25 mouse cellular contexts compared by ENCODE assay signal in the genomic region with DNA sequence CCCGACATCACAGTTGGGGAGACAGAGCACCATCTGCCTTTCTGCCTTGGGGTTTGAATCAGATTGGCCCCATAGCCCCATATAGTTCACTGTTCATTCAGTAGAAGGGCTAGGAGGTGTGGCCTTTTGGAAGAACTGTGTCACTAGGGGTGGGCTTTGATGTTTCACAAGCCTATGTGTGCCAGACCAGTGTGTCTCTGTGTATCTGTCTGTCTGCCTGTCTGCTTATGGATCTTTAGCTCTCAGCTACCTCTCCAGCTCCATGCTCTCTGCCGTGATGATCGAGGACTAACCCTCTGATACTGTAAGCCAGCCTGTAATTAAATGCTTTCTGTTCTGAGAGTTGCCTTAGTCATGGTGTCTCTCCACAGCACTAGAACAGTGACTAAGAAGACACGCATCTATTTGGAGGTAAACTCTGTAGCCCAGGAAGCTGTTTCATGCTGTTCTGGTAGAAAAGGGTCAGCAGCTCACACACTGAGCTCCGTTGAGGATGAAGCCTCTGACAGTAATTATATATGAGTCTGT. TPM values are rescaled to one million over a fixed set of nuclear protein-coding genes. Genes with fewer than 3 reads are reported as not detected.
DNase-seq lines count a peak whose midpoint lies in the region; ATAC-seq and TF ChIP-seq lines count a peak whose summit lies in the region.
"Had no signal": no experiment of that assay in that cellular context is flagged by ENCODE, and none has a peak within 500 bp of the region (broad histone marks: within the 10 kb centered on the region; RNA-seq: fewer than 3 reads in every experiment).

No protein-coding gene starts in this region.

- 0 out of 2 replicates have a peak, but pooled peaks have one; percentile 10 for ATAC-seq in stomach, embryonic 15.5 days (ENCODE audit: insufficient read depth, low FRiP score, low read depth)
- no peak for ATAC-seq in stomach, postnatal 0 days (ENCODE audit: low FRiP score, low TSS enrichment)
- peak; percentile 36 for ATAC-seq in granulocyte monocyte progenitor cell, adult 5-6 weeks (replicated peaks; ENCODE audit: poor library complexity, severe bottlenecking)
- ATAC-seq: CD4-positive, CD25-positive, alpha-beta regulatory T cell, adult 4 months; forebrain, embryonic 13.5 days; inflammation-experienced regulatory T-cells, adult 6 months; midbrain, embryonic 16.5 days had no signal

- no peaks in the 10 kb centered on the region for H3K9me3 ChIP-seq in stomach, embryonic 15.5 days
- H3K9me3 ChIP-seq in stomach, postnatal 0 days (ENCODE audit: control insufficient read depth, low read length), result no peaks in the 10 kb centered on the region
- H3K9me3 ChIP-seq: forebrain, embryonic 13.5 days; heart, embryonic 12.5 days; kidney, embryonic 15.5 days; limb, embryonic 13.5 days; neural tube, embryonic 12.5 days had no signal

- H3K27me3 ChIP-seq in heart, adult 2 months (ENCODE audit: control insufficient read depth, insufficient read depth, low read length), result no peaks in the 10 kb centered on the region
- no peaks in the 10 kb centered on the region for H3K27me3 ChIP-seq in kidney, adult 2 months (replicated peaks; ENCODE audit: control insufficient read depth, insufficient read depth, low read length)
- no peaks in the 10 kb centered on the region for H3K27me3 ChIP-seq in stomach, embryonic 15.5 days (replicated peaks)
- no peaks in the 10 kb centered on the region for H3K27me3 ChIP-seq in stomach, postnatal 0 days (ENCODE audit: control insufficient read depth, insufficient read depth, low read length)
- H3K27me3 ChIP-seq: forebrain, embryonic 13.5 days; heart, embryonic 12.5 days; kidney, embryonic 15.5 days; limb, embryonic 13.5 days; neural tube, embryonic 12.5 days had no signal

- H3K4me3 ChIP-seq in heart, adult 2 months, result no peak overlapping the region
- H3K4me3 ChIP-seq in kidney, adult 2 months (ENCODE audit: insufficient read depth, low read depth, low read length), result no peak overlapping the region
- no peak overlapping the region for H3K4me3 ChIP-seq in stomach, embryonic 15.5 days (replicated peaks)
- no peak overlapping the region for H3K4me3 ChIP-seq in stomach, postnatal 0 days (ENCODE audit: low read depth, low read length)
- H3K4me3 ChIP-seq: forebrain, embryonic 13.5 days; heart, embryonic 12.5 days; kidney, embryonic 15.5 days; layer of hippocampus, adult 2 months; limb, embryonic 13.5 days; myocyte; neural tube, embryonic 12.5 days had no signal

- no peak for TF ChIP-seq EP300 in heart, adult 2 months (IDR thresholded peaks at IDR 0.05; ENCODE audit: insufficient read depth, low read depth, low read length)
- TF ChIP-seq EP300 in stomach, postnatal 0 days (optimal IDR thresholded peaks at IDR 0.05), result no peak

- no peak overlapping the region for H3K9ac ChIP-seq in heart, adult 2 months (ENCODE audit: low read depth, low read length)
- no peak overlapping the region for H3K9ac ChIP-seq in stomach, embryonic 15.5 days
- H3K9ac ChIP-seq in stomach, postnatal 0 days (ENCODE audit: low read length), result no peak overlapping the region
- H3K9ac ChIP-seq: forebrain, embryonic 13.5 days; heart, embryonic 12.5 days; kidney, embryonic 15.5 days; limb, embryonic 13.5 days; neural tube, embryonic 12.5 days had no signal

- no peak for DNase-seq in heart, adult 2 months
- DNase-seq in heart, adult 9 months (ENCODE audit: low spot score in 2 of 2), result no peak
- no peak for DNase-seq in kidney, adult 2 months
- no peak for DNase-seq in kidney, postnatal 36 days
- DNase-seq in stomach, postnatal 0 days (ENCODE audit: low spot score), result no peak
- no peak for DNase-seq in cerebellum, postnatal 25 days
- DNase-seq: adrenal gland, postnatal 14 days; cerebellum, adult 18-20 months; cerebellum, postnatal 14 days; kidney, adult 11 months; thymus, adult 18-20 months; thymus, postnatal 4 days had no signal

- peaks cover 20% of the 10 kb centered on the region for H3K4me1 ChIP-seq in heart, adult 2 months (ENCODE audit: control insufficient read depth, insufficient read depth, low read length)
- H3K4me1 ChIP-seq in kidney, adult 2 months (ENCODE audit: control insufficient read depth, insufficient read depth, low read length), result peaks cover 30% of the 10 kb centered on the region
- H3K4me1 ChIP-seq in stomach, embryonic 15.5 days, result peaks cover 12% of the 10 kb centered on the region; the same call in 1 of the 2 replicates
- H3K4me1 ChIP-seq in stomach, postnatal 0 days (replicated peaks; ENCODE audit: control insufficient read depth, insufficient read depth), result no peaks in the 10 kb centered on the region
- H3K4me1 ChIP-seq: neural tube, embryonic 12.5 days had no signal

- no peak for TF ChIP-seq POLR2A in heart, adult 2 months (IDR thresholded peaks at IDR 0.05; ENCODE audit: insufficient read depth, low read depth, low read length)
- TF ChIP-seq POLR2A in kidney, adult 2 months (IDR thresholded peaks at IDR 0.05; ENCODE audit: low read depth, low read length), result no peak

- intact Hi-C loops in heart, adult 2 months (cut with DNase I), result no loop called here

- no peak for TF ChIP-seq CTCF in heart, adult 2 months (IDR thresholded peaks at IDR 0.05)
- TF ChIP-seq CTCF in kidney, adult 2 months (conservative IDR thresholded peaks at IDR 0.05; ENCODE audit: insufficient read depth, insufficient read length, low read depth, low read length), result no peak
- no peak for TF ChIP-seq CTCF in stomach, postnatal 0 days (IDR thresholded peaks at IDR 0.05; ENCODE audit: low read depth)

- 88% methylated on average over 5 of the region's 5 CpGs for WGBS in heart, adult 2 months
- WGBS in kidney, adult 2 months, result 75% methylated on average over 5 of the region's 5 CpGs
- 81% methylated on average over 5 of the region's 5 CpGs for WGBS in stomach, embryonic 15.5 days
- WGBS in stomach, postnatal 0 days, result 87% methylated on average over 5 of the region's 5 CpGs

- H3K79me2 ChIP-seq in heart, adult 2 months (replicated peaks; ENCODE audit: control insufficient read depth, insufficient read depth, low read length), result no peaks in the 10 kb centered on the region

- no peak overlapping the region for H3K4me2 ChIP-seq in stomach, embryonic 15.5 days
- H3K4me2 ChIP-seq in stomach, postnatal 0 days (replicated peaks; ENCODE audit: low read depth), result no peak overlapping the region
- H3K4me2 ChIP-seq: forebrain, embryonic 13.5 days; heart, embryonic 12.5 days; kidney, embryonic 15.5 days; limb, embryonic 13.5 days; liver, embryonic 11.5 days; neural tube, embryonic 12.5 days had no signal

- H3K27ac ChIP-seq in heart, adult 2 months, result peak overlapping the region; percentile 36; the same call in 1 of the 2 replicates
- peak overlapping the region; percentile 92 for H3K27ac ChIP-seq in kidney, adult 2 months (ENCODE audit: insufficient read depth, low read depth, low read length)
- no peak overlapping the region for H3K27ac ChIP-seq in stomach, embryonic 15.5 days
- no peak overlapping the region for H3K27ac ChIP-seq in stomach, postnatal 0 days (replicated peaks)
- H3K27ac ChIP-seq: forebrain, embryonic 13.5 days; limb, embryonic 13.5 days; neural tube, embryonic 12.5 days had no signal

- H3K36me3 ChIP-seq in heart, adult 2 months (ENCODE audit: control insufficient read depth, insufficient read depth, low read length), result no peaks in the 10 kb centered on the region
- no peaks in the 10 kb centered on the region for H3K36me3 ChIP-seq in kidney, adult 2 months (ENCODE audit: control insufficient read depth, insufficient read depth, low read length)
- no peaks in the 10 kb centered on the region for H3K36me3 ChIP-seq in stomach, embryonic 15.5 days
- H3K36me3 ChIP-seq in stomach, postnatal 0 days (ENCODE audit: control insufficient read depth, insufficient read depth, low read length), result no peaks in the 10 kb centered on the region
- H3K36me3 ChIP-seq: heart, embryonic 12.5 days had no signal

RNA-seq across cellular contexts. Expression of a gene that starts 46.2 kb away (rescaled TPM):
- 1 to 10 TPM; 8.0 to 8.8 TPM for total RNA-seq in heart, adult 2 months (2021)
- polyA plus RNA-seq in heart, adult 2 months (2012; rRNA removed), result 4.3 and 5.2 TPM in 2 replicates
- 34.4 and 35.4 TPM in 2 replicates for polyA plus RNA-seq in kidney, adult 2 months (2012; rRNA removed)
- polyA plus RNA-seq in stomach, embryonic 15.5 days (2015; fragmentation: Nextera tagmentation; extraction: Ambion mirVana), result 14.1 and 17.9 TPM in 2 replicates
- polyA plus RNA-seq in stomach, postnatal 0 days (2015; fragmentation: Nextera tagmentation; extraction: Ambion mirVana), result 10.2 and 10.7 TPM in 2 replicates
- total RNA-seq in granulocyte monocyte progenitor cell, adult 5-6 weeks (2014; fragmentation: Nextera tagmentation), result 44.6 and 45.0 TPM in 2 replicates
- 15.5 and 15.7 TPM in 2 replicates for total RNA-seq in granulocyte monocyte progenitor cell, adult 5-6 weeks (2017)

Comparison
In these comparisons a context has a peak if more than half of its experiments do, and no peak if none do; other contexts are left out.
1. H3K27ac ChIP-seq: peak in heart, adult 2 months (single experiment) and kidney, adult 2 months (single experiment); none in stomach, embryonic 15.5 days (single experiment) and stomach, postnatal 0 days (single experiment).